Mouse (Mus musculus) myocyte (in vitro differentiated cells): ENCODE data around the gene B4galt2.

ENCODE experiments used
- MAX ChIP-seq: IDR thresholded peaks from one replicate; pipeline ENCODE4 v1.6.1; 2011; ENCODE audit warnings: low read depth, mild to moderate bottlenecking, control low read depth
- MYOD1 ChIP-seq, 3 experiments: IDR thresholded peaks; one replicate each; pipeline ENCODE4 v1.6.1; 2011; ENCODE audit warnings: control low read depth in 2 of 3, low read depth in 2 of 3, mild to moderate bottlenecking in 2 of 3, moderate library complexity in 1 of 3; ENCODE audit not compliant: insufficient read length in 2 of 3, control insufficient read depth in 1 of 3
- POLR2A ChIP-seq: IDR thresholded peaks from one replicate; pipeline ENCODE4 v1.6.1; 2011; ENCODE audit warnings: low read depth, mild to moderate bottlenecking, control low read depth, moderate library complexity; ENCODE audit not compliant: insufficient read length
- POLR2AphosphoS2 ChIP-seq: IDR thresholded peaks from one replicate; pipeline ENCODE4 v1.6.1; 2011; ENCODE audit warnings: low read depth, control low read depth; ENCODE audit not compliant: insufficient read length
- TCF12 ChIP-seq: IDR thresholded peaks from one replicate; pipeline ENCODE4 v1.6.1; 2011; ENCODE audit warnings: mild to moderate bottlenecking, control low read depth; ENCODE audit not compliant: poor library complexity, insufficient read depth, severe bottlenecking
- USF1 ChIP-seq: IDR thresholded peaks from one replicate; pipeline ENCODE4 v1.6.1; 2011; ENCODE audit warnings: low read depth, mild to moderate bottlenecking, control low read depth, moderate library complexity

DNA sequence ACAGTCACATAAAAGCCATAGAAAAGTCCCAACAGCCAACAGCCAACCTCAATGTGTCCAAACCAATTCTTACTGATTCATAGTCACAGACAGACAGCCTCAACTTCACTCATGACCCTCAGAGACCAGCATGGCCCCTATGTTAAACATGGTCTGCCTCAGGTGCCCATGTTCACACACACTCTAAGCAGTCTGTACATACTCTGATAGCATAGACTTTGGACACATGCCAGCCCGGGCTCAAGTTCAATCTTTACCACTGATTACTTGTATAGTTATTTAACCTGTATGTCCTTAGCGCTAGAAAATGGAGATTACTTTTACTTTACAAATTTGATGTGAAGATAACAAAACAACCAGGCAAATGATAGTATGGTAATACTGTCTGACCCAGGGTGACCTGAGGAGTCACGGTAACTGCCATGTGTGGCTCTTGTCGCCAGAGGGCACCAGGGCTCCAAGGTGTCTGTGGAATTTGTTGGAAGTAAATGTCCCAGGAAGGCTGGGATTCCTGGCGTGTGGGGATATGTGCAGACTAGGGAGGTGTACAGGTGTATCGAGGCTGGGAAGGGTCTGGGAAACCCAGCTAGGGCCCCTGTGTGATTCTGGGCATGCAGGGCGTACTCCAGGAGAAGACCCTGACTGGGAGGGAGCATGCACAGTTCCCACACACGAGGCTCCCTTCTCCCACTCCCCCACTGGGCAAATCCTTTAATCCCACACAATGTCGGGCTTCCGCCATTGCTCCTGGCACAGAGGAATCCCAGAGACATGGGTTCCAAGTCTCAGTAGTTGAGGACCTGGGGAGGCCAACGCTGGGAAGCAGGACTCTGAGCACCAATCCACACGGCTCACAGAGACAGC is 53.8 kb downstream of the B4galt2 start:
- no peak for TF ChIP-seq TCF12
- no peak for TF ChIP-seq MYOD1 (IDR thresholded peaks at IDR 0.05; ENCODE audit: control insufficient read depth in 1 of 3, insufficient read length in 2 of 3, low read depth in 2 of 3)
- no peak for TF ChIP-seq MAX
- TF ChIP-seq POLR2A, result no peak
- no peak for TF ChIP-seq POLR2AphosphoS2
- no peak for TF ChIP-seq USF1
